Mouse (Mus musculus): Measurements from ENCODE around the gene Focad.
A peak's percentile ranks its signal among the peaks of the same experiment; 100 is the strongest.

Gene Focad

GRCm38 (mm10) chr4:88210602-88211001 lies 116.2 kb downstream of the Focad start:
- no peak for DNase-seq (ENCODE audit: low spot score in 2 of 2)

- DNase-seq (ENCODE audit: low spot score in 2 of 2): peak in 1 of 2 experiments; percentile 41
These were observed 116.9 kb downstream of the Focad start for GRCm38 (mm10) chr4:88211200-88211885.

- no peak for DNase-seq (ENCODE audit: low spot score in 2 of 2)
These were observed 119.5 kb downstream of the Focad start for GRCm38 (mm10) chr4:88213895-88214294.

- DNase-seq (ENCODE audit: low spot score in 2 of 2): no peak
These were observed 123.9 kb downstream of the Focad start for GRCm38 (mm10) chr4:88218286-88218685.

- no peak for DNase-seq (ENCODE audit: low spot score in 2 of 2)
These were observed 124.4 kb downstream of the Focad start for GRCm38 (mm10) chr4:88218797-88219196.

GRCm38 (mm10) chr4:88231375-88231774 lies 136.9 kb downstream of the Focad start:
- DNase-seq (ENCODE audit: low spot score in 2 of 2): no peak

GRCm38 (mm10) chr4:88235941-88236340 lies 141.5 kb downstream of the Focad start:
- DNase-seq (ENCODE audit: low spot score in 2 of 2): no peak

GRCm38 (mm10) chr4:88236926-88237756 lies 142.7 kb downstream of the Focad start:
- no peak for DNase-seq (ENCODE audit: low spot score in 2 of 2)

- DNase-seq (ENCODE audit: low spot score in 2 of 2): no peak
These were observed 143.9 kb downstream of the Focad start for GRCm38 (mm10) chr4:88238351-88238750.

GRCm38 (mm10) chr4:88243834-88244233 lies 149.4 kb downstream of the Focad start:
- no peak for DNase-seq (ENCODE audit: low spot score in 2 of 2)

GRCm38 (mm10) chr4:88245494-88245893 lies 151.1 kb downstream of the Focad start:
- no peak for DNase-seq (ENCODE audit: low spot score in 2 of 2)

GRCm38 (mm10) chr4:88261349-88261748 lies 166.9 kb downstream of the Focad start:
- no peak for DNase-seq (ENCODE audit: low spot score in 2 of 2)

GRCm38 (mm10) chr4:88264536-88264935 lies 170.1 kb downstream of the Focad start:
- DNase-seq (ENCODE audit: low spot score in 2 of 2): no peak

GRCm38 (mm10) chr4:88270408-88271067 lies 176.1 kb downstream of the Focad start:
- DNase-seq (ENCODE audit: low spot score in 2 of 2): no peak

- DNase-seq (ENCODE audit: low spot score in 2 of 2): no peak
These were observed 181.2 kb downstream of the Focad start for GRCm38 (mm10) chr4:88275571-88276041.

- no peak for DNase-seq (ENCODE audit: low spot score in 2 of 2)
These were observed 181.8 kb downstream of the Focad start for GRCm38 (mm10) chr4:88276058-88276734.

GRCm38 (mm10) chr4:88278524-88278923 lies 184.1 kb downstream of the Focad start:
- no peak for DNase-seq (ENCODE audit: low spot score in 2 of 2)

GRCm38 (mm10) chr4:88280536-88280935 lies 186.1 kb downstream of the Focad start:
- no peak for DNase-seq (ENCODE audit: low spot score in 2 of 2)

- DNase-seq (ENCODE audit: low spot score in 2 of 2): no peak
These were observed 201.1 kb downstream of the Focad start for GRCm38 (mm10) chr4:88295537-88295936.

- DNase-seq (ENCODE audit: low spot score in 2 of 2): no peak
These were observed 205.1 kb downstream of the Focad start for GRCm38 (mm10) chr4:88299551-88299950.

- DNase-seq (ENCODE audit: low spot score in 2 of 2): no peak
These were observed 206.6 kb downstream of the Focad start for GRCm38 (mm10) chr4:88300832-88301621.

Measured in frontal cortex, postnatal 36 days (tissue).